17 mouse cellular contexts compared by ENCODE assay signal in genomic region chrX:122892682-122893081, GRCm38 (mm10).
"Had no signal": no experiment of that assay in that cellular context is flagged by ENCODE, and none has a peak within 500 bp of the region (broad histone marks: within the 10 kb centered on the region; RNA-seq: fewer than 3 reads in every experiment).

No protein-coding gene starts in this region.

- ATAC-seq: liver, postnatal 0 days; lung, postnatal 0 days; midbrain, embryonic 13.5 days; midbrain, embryonic 15.5 days had no signal

- H3K4me2 ChIP-seq: lung, embryonic 15.5 days; midbrain, embryonic 11.5 days; midbrain, embryonic 13.5 days; midbrain, embryonic 15.5 days; neural tube, embryonic 12.5 days; stomach, embryonic 15.5 days had no signal

- H3K27ac ChIP-seq: lung, embryonic 15.5 days; macrophage; midbrain, embryonic 13.5 days; midbrain, embryonic 15.5 days; neural tube, embryonic 12.5 days; stomach, embryonic 15.5 days; stomach, postnatal 0 days had no signal

- H3K9ac ChIP-seq: liver, postnatal 0 days; lung, embryonic 15.5 days; midbrain, embryonic 13.5 days; midbrain, embryonic 15.5 days; neural tube, embryonic 12.5 days; stomach, embryonic 15.5 days had no signal

- H3K9me3 ChIP-seq: lung, embryonic 15.5 days; megakaryocyte, embryonic 14.5 days; midbrain, embryonic 13.5 days; midbrain, embryonic 15.5 days; neural tube, embryonic 12.5 days; stomach, embryonic 15.5 days had no signal

- H3K36me3 ChIP-seq: lung, embryonic 15.5 days; midbrain, embryonic 13.5 days; midbrain, embryonic 15.5 days; neural tube, embryonic 12.5 days; stomach, embryonic 15.5 days had no signal

- DNase-seq: liver, postnatal 0 days; lung, adult 2 months; lung, postnatal 14 days; lung, postnatal 36 days; thymus, adult 18-20 months; thymus, postnatal 14 days; thymus, postnatal 36 days had no signal

- H3K27me3 ChIP-seq: lung, embryonic 15.5 days; megakaryocyte, embryonic 14.5 days; midbrain, embryonic 13.5 days; midbrain, embryonic 15.5 days; neural tube, embryonic 12.5 days; stomach, embryonic 15.5 days had no signal

- H3K4me3 ChIP-seq: lung, embryonic 15.5 days; megakaryocyte, embryonic 14.5 days; midbrain, embryonic 13.5 days; midbrain, embryonic 15.5 days; neural tube, embryonic 12.5 days; stomach, embryonic 15.5 days had no signal

- H3K4me1 ChIP-seq: lung, embryonic 15.5 days; megakaryocyte, embryonic 14.5 days; midbrain, embryonic 13.5 days; midbrain, embryonic 15.5 days; neural tube, embryonic 12.5 days; stomach, embryonic 15.5 days had no signal
